ENCODE assay signal across 17 mouse cellular contexts in the genomic region with DNA sequence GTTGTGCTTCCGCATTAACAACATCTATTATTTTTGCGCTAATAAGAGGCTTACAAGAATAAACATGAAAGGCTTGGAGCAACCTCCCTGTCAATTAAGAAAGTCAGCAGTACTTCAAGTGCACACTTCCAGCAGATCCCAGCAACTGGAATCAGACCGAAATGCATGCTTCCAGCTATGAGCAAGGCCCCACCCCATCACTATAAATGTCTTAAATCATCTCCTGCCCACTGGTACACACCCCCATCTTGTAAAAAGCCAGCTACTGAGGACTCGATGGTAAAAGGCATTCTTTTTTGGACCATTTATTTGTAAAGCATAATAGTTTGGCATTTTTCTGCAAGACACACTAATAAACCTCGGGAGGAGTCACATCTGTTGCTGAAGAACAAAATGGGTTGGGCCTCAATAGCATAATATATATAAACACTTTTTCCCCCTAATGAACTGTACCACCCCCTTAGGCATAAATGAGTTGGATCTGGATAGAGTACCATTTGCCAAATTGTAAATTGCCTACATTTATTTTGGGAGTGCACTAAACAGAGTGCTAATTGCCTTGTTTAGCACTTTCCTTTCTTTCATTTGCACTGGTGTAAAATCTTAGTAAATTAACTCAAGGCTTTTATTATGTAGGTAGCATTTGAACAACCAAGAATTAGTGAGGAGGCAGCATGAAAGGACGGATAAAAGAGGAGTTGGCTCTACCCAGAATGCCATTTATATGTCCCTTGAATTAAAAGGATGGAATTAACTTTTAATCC.
"Had no signal": no experiment of that assay in that cellular context is flagged by ENCODE, and none has a peak within 500 bp of the region (broad histone marks: within the 10 kb centered on the region; RNA-seq: fewer than 3 reads in every experiment).

No protein-coding gene starts in this region.

- H3K27me3 ChIP-seq: liver, embryonic 13.5 days had no signal

- H3K27ac ChIP-seq: layer of hippocampus, adult 2 months; left cerebral cortex, adult 2 months; liver, embryonic 13.5 days; macrophage; stomach, postnatal 0 days had no signal

- H3K4me2 ChIP-seq: liver, embryonic 13.5 days; lung, embryonic 14.5 days had no signal

- H3K9me3 ChIP-seq: liver, embryonic 13.5 days had no signal

- H3K9ac ChIP-seq: liver, embryonic 13.5 days; lung, embryonic 14.5 days had no signal

- H3K36me3 ChIP-seq: liver, embryonic 13.5 days had no signal

- H3K4me1 ChIP-seq: liver, embryonic 13.5 days had no signal

- H3K4me3 ChIP-seq: layer of hippocampus, adult 2 months; left cerebral cortex, adult 2 months; liver, embryonic 13.5 days had no signal

- DNase-seq: kidney, adult 18-20 months; kidney, adult 9 months; kidney, postnatal 14 days; layer of hippocampus, adult 9-11 months; layer of hippocampus, postnatal 36 days; left cerebral cortex, postnatal 4 days; liver, embryonic 13.5 days; lung, embryonic 14.5 days; midbrain, embryonic 14.5 days; thymus, adult 2 months; thymus, postnatal 14 days; thymus, postnatal 4 days had no signal

- ATAC-seq: lung, postnatal 0 days had no signal
